Mouse (Mus musculus) T-helper 1 cell (primary cell): ENCODE results near the gene Grin2c.

Source experiments
- in situ Hi-C: fragments of 300-600 bp; cut with MboI, MseI; formaldehyde crosslinking; loops from one replicate; pipeline ENCODE4 v1.15.1; 2025; ENCODE audit warnings: high pct_unique_total_duplicates

Grin2c gene

DNA sequence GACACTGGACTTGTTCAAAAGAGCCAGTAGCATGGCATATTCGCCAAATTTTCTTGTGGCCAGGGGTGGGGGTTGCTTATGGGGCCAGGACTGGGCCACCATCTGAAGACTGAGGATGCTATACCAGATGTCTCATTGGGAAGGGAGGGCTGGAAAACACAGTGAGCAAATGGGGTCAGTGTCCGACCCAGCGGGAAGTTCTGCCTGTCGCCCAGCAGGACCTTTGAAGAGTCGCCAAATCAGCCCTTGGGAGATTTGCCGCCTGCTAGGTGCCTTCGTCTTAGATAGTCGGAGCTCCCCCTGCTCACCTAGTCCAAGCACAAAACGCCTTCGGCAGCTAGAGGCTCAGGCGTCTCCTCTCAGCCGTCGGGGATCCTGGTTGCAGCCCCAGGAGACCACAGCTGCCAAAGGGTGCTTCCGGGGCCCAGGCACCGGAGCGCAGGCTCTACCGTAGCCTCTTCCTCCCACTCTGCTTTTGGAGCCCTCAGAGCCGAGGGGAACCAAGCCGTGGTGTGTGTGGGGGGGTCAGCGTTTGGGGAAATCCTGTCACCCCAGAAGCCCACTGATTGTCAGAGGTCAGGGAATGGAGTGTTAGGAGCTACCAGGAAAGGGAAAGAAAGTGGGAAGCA lies 1.2 kb downstream of the Grin2c start:
- in situ Hi-C loops: no loop called here

DNA sequence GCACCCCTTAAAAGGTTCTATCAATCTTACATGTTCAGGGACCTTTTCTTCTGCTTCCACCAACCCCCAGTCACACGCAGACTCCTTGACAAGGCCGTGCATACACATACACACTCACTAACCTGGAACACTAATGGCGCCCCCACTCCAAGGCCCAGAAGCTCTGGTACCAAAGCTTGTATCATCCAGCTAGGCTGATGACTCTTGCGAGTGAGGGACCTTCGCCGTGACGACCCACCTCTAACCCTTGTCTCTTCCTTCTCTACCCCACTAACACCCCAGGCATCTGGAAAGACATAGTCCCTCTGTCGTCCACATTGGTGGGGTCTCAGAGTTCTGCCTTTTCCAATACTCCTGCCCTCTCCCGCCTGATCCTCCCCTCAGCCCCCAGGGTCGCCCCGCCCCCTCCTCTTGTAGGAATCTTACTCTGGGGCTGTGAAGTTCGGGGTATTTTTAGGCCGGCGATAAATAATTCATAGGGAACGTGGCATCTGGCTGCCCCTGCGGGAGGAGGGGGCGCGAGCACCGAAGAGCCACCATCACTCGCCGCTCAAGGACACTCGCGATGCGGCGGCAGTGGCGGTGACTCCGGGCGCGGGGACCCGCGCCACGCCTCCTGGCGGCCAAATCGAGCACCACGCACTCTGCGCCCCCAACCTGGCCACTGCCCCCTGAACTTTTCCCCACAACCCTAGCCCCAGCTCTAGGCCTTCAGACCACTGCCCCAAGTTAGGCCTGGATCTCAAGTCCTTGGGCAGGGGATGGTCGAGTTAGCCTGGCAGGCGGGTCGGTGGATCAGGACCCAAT lies 2.0 kb downstream of the Grin2c start:
- in situ Hi-C loops: loop anchor here (5.0 kb wide), 1 partner anchor 58 kb away; no protein-coding TSS in a partner anchor

DNA sequence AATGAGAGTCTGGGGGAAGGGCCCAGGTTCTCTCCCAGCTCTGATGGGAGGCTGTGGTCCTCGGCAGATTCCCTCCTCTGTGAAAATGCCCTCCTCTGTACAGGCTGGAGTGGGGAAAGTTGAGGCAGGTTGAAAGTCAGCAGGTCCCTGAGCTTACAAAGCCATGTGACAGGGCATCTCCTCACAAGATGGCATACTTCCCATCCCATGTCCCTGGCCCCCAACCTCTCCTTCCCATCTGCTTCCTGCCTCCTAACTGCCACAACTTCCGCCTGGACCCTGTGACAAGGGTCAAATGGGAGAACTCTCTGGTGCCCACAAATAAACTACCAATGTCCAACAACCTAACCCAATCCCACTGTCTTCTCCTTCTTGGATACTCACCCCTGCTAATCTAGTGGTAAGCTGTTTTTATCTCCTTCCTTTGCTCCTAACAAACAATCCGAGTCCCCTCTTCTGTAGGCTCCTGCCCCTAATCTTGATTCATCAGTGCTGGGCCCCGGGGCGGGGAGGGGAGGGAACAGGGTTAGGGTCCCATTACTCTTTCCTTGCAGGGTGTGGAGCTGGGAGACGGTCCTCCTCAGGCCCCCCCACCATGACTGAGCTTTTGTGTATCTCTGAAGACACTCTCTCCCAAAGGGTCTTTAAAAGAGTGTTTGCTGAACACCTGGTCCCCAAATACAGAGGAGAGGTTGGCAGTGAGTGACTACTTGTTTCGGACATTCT lies 2.7 kb downstream of the Grin2c start:
- in situ Hi-C loops: loop anchor here (5.0 kb wide), 1 partner anchor 57 kb away; no protein-coding TSS in a partner anchor

DNA sequence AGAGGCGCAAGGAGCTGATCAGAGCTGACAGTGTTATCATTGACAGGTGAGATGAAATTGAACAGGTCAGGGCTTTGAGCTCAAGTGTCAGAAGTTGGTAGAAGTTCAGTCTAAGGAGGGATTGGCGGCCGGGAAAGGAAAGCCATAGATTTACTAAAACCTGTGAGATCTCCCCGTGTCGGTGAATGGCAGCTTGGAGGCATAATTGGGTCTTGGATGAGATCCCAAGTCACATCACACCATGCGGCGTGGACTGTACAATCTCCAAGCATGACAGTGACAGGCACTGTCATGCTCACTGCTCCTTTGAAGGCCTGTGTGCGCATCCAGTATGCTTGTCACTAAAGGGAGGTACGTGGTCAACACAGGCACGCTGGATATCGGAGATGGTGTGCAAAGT lies 4.1 kb downstream of the Grin2c start:
- in situ Hi-C loops: loop anchor here (5.0 kb wide), 1 partner anchor 56 kb away; no protein-coding TSS in a partner anchor

DNA sequence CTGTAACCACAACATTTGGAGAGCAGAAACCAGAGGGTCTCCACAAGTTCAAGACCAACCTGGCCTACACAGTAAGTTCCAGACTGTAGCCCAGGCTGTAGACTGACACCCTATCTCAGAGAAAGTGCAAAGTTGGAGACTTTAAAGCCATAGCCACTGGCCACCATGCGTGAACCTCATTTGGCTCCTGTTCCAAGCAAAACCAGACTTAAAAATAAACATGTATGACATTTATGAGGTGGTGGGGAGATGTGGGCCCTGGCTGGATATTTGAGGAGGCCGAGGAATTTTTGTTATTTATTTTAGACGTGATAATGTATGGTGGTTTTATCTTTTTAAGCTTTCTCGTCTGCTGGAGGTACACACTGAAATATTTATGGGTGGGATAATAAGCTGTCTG lies 7.9 kb downstream of the Grin2c start:
- in situ Hi-C loops: no loop called here

DNA sequence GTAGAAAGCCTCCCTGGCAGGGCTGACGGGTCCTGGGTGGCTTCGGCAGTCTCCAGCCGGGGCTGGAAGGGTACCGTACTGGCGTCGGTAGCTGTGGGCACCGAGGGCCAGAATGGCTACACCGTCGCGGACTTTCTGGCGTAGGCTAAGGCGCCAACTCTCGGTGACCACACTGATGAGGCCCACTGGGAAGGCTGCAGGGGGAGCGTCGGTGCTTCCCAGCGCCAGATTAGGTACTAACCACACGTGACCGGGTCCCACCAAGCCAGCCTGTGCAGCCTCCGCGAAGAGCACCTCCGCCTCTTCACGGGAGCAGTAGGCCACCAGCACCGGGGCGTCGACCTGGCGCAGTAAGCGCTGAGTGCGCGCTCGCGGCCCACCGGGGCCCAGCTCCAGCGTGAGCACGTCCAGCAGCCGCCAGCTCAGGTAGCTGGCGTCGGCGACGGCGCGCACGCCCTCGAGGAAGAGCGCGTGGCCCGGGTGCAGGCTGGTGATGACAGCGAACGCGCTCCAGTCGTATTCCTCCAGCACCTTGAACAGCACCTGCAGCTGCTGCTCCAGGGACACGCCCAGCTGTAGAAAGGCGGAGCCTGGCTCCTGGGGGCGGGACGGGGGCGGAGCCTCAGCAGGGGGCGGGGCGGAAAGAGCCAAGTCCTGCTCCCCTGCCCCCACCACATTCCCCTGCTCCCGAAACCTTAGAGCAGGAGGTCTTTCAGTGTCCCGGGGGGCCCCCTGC lies 9.1 kb downstream of the Grin2c start:
- in situ Hi-C loops: no loop called here

DNA sequence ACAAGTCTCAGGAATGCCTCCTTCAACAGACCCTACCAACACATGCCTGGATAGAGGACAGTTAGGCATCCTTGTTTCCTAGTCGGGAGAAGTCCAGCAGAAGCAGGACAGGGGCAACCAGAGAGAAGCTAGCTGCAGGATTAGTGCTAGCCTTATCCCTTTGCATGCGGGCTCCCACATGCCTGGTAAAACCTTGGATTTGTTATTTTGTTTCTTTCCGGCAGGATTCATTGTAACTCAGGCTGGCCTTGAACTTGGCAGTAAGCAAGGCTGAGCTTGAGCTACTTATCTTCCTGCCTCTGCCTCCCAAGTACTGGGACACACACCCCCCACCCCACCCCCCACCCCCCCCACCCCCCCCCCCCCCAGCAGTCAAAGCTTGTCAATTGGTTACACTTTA lies 15.8 kb downstream of the Grin2c start:
- in situ Hi-C loops: no loop called here

DNA sequence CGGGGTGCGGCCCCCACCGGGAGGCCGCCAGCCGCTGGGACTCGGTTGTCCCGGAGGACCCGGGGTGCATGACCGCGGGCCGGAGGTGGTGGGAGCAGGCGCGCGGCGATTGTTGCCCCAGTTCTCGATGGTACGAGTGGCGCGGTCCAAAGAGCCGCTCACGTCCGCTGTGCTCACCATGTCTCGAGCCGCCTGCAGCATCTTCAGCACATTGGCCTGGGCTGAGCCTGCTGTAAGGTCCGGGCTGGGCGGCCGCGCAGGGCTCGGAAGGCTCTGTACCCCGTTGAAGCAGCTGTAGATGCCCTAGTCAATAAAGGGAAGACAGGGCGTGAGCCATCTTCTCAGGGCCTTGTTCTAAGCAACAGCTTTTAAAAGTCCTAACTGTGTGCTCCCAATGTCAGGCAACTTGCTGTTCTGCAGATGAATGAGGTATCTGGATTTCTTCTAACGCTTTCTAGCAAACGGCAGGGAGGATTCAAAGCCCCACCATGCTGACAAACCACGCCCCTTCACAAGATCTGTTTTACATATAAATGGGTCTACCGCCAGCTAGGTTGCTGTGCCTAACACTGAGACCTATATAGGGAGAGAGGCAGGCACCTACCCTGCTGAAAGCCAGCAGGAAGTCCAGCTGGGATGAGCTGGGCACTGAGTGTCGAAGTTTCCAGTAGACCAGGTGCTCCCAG lies 16.5 kb downstream of the Grin2c start:
- in situ Hi-C loops: no loop called here

DNA sequence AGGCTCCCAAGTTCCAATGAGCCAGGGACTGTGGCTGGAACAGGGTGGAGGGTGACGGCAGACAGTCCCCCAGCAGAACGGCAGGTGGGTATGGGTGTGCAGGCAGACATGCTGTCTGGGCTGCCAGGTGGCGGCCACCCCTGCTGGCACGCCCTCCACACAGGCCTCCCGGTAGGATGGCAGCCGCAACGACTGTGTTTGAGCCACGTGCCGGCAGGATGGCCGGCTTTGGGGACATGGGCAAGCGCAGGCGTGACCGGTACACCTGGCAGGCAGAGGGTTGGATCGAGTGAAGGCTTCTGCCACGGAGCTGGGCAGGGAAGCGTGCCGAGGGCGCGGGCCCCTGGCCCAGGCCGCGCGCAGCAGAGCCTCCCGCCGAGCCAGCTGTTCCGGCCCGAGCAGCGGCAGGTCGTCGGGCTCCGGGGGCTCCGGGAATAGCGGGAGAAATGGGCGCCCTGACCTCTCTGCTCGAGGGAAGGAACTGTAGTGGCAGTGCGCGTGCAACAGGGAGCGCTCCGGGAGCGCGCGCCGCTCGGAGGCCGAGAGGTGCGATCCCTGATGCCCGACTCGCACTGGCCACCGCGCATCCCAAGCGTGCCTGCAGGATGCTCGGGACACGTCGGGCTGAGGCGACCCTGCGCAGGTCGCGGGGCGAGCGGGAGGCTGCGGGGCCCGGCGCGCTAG lies 17.2 kb downstream of the Grin2c start:
- in situ Hi-C loops: no loop called here

DNA sequence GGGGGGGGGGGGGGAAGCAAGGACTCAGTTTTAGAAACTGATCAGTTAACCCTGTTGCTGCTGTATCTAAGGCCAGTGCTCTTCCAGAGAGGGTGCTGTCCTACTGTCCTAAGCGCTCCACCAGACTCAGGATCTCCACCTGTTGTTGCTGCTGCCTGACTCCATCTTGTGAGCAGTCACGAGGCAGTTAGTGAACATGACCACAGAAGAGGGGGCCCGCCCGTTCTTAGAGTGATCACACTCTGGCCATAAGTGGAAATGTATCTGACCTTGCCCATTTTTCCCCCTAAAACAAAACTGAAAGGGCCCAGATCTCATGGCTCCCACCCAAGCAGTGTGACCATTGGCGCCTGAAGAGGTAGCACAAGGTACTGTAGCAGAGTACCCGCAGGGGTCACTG lies 19.1 kb downstream of the Grin2c start:
- in situ Hi-C loops: no loop called here

DNA sequence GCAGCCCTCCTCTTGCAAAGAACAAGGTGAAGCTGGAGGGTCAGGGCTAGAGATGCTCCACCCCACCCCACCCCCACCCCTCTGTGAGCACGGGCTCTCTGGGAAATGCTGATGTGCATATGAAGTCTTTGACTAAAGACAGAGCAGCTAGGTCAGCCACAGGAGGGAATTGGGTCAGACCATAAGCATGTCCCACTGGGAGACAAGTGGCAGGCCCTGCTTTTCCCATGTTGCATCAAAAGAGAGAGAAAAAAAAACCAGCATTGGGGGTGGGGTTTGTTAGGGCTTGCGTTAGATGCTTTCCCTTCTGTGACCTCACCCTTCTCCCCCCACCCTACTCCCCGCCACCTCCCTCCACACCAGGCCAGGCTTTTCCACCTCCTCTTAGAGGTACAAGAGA lies 19.8 kb downstream of the Grin2c start:
- in situ Hi-C loops: no loop called here

DNA sequence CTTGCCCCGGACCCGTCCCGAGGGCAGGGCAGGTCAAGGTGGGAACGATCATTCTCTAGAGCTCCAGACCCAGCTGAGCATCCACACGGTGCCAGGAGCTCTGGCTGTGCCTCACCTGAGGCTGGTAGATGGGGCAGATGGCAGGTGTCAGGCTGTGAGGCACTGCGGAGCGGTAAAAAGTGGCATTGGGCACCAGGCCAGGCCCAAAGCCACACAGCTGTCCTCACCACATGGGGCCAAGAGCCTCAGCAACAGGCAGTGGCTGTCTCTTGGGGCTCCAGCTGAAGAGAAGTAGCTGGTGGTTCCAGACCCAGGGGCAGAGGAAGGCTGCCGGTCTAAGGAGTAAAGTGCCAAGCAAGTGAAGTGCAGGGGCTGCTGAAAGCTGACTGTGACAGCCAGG lies 20.7 kb downstream of the Grin2c start:
- in situ Hi-C loops: no loop called here

DNA sequence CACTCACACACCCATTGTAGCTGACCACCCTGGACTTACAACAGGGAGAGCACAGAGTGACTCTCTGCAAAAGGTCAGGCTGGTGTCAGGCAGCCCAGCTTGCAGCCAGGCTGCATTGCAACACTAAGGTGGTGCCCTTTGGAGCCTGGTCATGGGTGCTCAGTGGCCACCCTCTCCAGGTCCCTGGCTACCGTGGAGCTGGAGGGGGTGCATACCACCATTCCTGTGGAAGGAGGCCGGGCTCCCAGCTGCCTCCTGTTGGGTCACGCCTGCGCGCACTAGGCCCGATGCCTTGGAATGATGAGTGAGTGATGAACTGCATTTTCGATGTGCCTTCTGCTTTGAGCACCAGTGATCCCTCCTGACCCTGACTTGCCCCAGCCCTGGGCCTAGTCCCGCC lies 22.2 kb downstream of the Grin2c start:
- in situ Hi-C loops: no loop called here

DNA sequence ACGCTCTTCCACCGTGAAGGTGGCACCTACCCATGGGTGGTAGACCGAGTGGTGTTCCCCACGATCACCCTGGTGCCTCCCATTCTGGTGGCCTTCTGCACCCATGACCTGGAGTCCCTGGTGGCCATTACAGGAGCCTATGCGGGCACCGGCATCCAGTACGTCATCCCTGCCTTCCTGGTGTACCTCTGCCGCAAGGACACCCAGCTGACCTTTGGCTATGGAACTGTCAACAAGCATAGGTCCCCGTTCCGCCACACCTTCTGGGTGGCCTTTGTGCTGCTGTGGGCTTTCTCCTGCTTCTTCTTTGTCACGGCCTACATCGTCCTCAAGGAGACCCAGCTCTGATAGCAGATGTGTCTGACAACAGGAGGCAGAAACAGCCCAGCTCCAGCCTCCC lies 23.3 kb downstream of the Grin2c start:
- in situ Hi-C loops: no loop called here

DNA sequence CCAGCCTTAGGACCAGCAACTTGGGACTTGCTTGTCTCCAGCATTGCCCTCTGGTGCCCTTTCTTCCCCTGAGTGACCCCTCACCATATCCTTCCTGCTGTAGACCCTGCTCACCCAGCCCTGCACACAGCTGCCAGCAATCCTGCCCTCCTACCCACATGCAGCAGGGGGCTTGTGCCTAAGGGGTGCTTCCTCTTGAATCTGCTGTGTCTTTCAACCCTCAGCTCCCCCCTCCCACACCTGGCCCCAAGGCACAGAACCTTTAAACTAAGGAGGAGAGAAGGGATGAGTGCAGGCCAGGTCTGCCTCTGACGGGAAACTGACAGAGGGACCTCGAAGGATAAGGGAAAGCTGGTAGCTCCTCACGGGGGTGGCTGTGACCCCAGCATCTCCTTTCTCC lies 24.3 kb downstream of the Grin2c start:
- in situ Hi-C loops: no loop called here

DNA sequence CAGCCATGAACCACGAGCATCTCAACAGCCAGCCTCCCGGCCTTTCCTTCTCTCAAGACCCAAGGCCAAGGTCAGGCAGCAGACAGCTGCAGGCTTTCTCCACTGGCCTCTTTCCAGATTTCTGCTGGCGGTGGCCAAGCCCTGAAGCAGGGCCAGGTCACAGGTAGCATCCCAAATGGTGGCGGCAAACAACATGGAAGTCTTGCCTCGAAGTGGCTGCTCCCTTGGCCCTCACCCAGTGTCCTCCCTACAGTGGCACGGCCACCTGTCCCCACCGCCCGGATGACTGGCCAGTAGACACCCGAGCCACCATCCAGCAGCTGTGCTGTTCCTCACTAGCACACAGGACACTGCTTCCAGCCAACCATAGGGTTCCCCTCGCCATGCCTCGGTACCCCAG lies 25.6 kb downstream of the Grin2c start:
- in situ Hi-C loops: no loop called here

DNA sequence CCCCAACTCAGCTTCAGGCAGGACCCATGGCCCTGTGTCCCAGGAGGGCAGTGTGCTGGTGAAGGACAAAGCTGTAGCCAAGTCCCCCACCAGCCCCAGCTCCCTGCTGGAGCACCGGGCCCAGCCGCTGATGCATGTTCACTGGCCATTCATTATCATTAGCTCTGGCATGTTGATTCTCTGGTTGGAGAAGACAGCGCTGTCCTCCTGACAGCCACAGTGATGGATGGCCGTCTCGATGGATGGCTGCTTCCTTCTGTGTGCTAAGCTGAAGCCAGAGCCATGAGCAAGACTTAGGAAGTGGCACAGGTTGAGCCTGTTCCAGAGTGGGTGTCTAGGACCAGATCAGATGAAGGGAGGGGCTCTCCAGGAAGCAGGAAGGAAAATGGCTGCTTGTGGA lies 30.5 kb downstream of the Grin2c start:
- in situ Hi-C loops: no loop called here

DNA sequence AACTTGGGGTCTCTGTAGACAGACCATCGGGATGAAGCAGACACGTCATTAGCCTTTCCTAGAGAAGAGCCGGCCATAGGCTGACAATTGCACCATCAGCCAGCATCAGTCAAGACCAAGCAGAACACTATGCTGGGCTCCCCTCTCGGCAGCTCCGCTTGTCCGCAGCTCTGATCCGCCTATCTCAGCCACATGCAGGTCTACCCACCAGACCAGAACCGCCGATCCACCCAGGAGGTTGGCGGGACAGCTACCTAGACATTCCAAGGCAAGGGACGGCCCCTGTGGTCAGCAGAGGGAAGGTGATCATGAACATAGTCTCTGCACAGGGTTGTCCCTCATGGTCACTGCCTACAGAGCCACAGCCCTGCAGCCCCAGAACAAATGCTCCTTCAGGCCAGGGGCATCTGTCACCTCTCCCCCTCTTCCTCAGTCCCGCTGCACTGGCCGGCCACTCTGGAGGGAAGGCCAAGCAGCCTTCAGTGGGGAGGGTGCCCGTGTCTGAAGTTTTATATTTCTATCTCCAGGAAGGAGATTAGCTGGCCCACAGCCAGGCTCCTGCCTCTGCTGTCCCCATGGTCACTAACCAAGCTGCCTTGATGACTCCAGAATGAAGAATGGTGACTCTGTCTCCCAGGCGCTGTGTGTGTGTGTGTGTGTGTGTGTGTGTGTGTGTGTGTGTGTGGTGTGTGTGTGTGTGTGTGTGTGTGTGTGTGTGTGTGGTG lies 32.6 kb downstream of the Grin2c start:
- in situ Hi-C loops: no loop called here

DNA sequence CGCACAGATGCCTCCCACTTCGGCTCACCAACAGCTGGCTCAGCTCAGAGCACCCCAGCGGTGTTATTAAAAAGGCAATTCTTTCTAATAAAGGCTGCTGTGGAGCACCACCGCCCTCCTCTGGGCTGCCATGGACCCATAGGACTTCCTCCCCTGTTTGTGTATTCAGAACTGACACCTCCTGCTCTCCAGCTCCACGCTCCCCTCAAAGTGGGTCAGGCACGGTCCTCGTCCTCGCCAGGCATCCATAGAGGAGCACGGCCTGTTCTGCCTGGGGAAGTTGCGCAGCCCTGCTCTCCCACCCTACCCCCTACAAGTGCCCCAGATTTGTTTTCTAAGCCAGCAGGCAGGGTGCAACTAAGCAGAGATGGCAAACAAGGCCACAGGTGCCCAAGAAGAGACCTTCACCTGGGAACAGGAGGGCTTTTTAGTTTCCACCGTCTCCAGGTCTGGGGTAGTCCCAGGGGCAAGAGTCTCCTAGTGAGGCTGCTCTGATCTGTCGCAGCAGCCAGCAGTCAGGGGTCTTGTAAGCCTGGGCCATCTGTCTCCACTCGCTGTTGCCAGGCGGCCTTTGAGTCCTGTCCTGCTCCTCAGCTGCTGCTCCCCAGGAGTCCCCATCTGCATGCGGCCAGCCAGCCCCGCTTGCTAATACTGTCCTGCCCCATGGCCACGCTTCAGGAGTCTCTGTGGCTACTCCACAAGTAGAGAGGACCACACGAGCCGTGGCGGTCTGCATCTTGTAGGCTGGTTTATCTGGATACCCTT lies 33.3 kb downstream of the Grin2c start:
- in situ Hi-C loops: no loop called here
